Mouse (Mus musculus) embryonic facial prominence, embryonic 14.5 days (tissue): ENCODE data around the gene 4933428G20Rik. TPM values are rescaled to one million over a fixed set of nuclear protein-coding genes. Genes with fewer than 3 reads are reported as not detected.

Source experiments
- ATAC-seq: fragments of 200-750 bp; cut with Nextera tagmentation; 2 replicates; pipeline ENCODE4 v1.8.0; 2017; ENCODE audit warnings: low read depth, moderate number of reproducible peaks, moderate TSS enrichment
- DNase-seq: peaks from one replicate; pipeline ENCODE4 v3.0.0-alpha.2; 2015; ENCODE audit warnings: low spot score
- H3K27ac ChIP-seq: fragments of 300-500 bp; sonication (generic); replicated peaks from 2 replicates; pipeline ENCODE4 v1.5.1; 2014; ENCODE audit warnings: low read depth, mild to moderate bottlenecking, low read length, moderate library complexity
- H3K27me3 ChIP-seq: fragments of 300-500 bp; sonication (generic); replicated peaks from 2 replicates; pipeline ENCODE4 v1.6.1; 2014; ENCODE audit warnings: low read length; ENCODE audit not compliant: control insufficient read depth, insufficient read depth
- H3K36me3 ChIP-seq: fragments of 300-500 bp; sonication (generic); 2 replicates; pipeline ENCODE4 v1.6.1; 2014; ENCODE audit warnings: low read length, mixed read lengths; ENCODE audit not compliant: control insufficient read depth, insufficient read depth
- H3K4me1 ChIP-seq: fragments of 300-500 bp; sonication (generic); 2 replicates; pipeline ENCODE4 v1.6.1; 2014; ENCODE audit warnings: antibody characterized with exemption, low read length; ENCODE audit not compliant: control insufficient read depth, insufficient read depth
- H3K4me2 ChIP-seq: fragments of 300-500 bp; sonication (generic); 2 replicates; pipeline ENCODE4 v1.6.1; 2014; ENCODE audit warnings: low read depth, mild to moderate bottlenecking, low read length, moderate library complexity, mixed read lengths
- H3K4me3 ChIP-seq: fragments of 300-500 bp; sonication (generic); 2 replicates; pipeline ENCODE4 v1.5.1; 2014; ENCODE audit warnings: low read depth, mild to moderate bottlenecking, low read length
- H3K9ac ChIP-seq: fragments of 300-500 bp; sonication (generic); 2 replicates; pipeline ENCODE4 v1.6.1; 2014; ENCODE audit warnings: low read depth, mild to moderate bottlenecking, low read length, moderate library complexity, mixed read lengths
- H3K9me3 ChIP-seq: fragments of 300-500 bp; sonication (generic); 2 replicates; pipeline ENCODE4 v1.6.1; 2016; ENCODE audit warnings: low read length; ENCODE audit not compliant: control insufficient read depth
- WGBS: fragments of 180-500 bp; shearing (Covaris S2); extraction: QIAGEN DNeasy Blood & Tissue Kit; methylation state at CpG from one replicate; pipeline ENCODE4 v1.1.7; 2014; 5-methylcytosine and 5-hydroxymethylcytosine counted together
- polyA plus RNA-seq: library from polyadenylated mRNA; unstranded; fragments of >200 nt; fragmentation: Nextera tagmentation; extraction: Ambion mirVana; gene quantifications from 2 replicates; pipeline ENCODE4 v1.2.1, GENCODE M21; 2014

The 4933428G20Rik gene
- polyA plus RNA-seq, 1 experiment from 2014 or later: 0.13 TPM

DNA sequence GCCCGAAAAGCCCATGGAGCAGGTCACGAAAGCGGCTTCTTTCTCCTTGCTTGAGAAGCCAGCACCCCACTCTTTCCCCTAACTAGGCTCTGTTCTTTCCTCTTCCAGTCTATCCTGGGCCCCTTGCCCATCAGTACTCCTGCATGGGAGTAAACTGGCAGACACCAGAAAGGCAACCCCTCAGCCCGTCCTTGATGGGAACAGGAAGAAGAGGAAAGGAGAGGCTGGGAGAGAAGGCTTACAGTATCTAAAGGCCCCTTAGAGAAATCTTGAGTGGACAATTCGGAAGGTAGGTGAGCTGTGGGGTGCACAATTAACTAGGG, 35.1 kb upstream of the 4933428G20Rik start:
- H3K4me2 ChIP-seq: no peak overlapping the region
- no peak overlapping the region for H3K27ac ChIP-seq
- H3K4me1 ChIP-seq: peaks cover 22% of the 10 kb centered on the region; the same call in 1 of the 2 replicates
- H3K36me3 ChIP-seq: no peaks in the 10 kb centered on the region
- WGBS: 29% methylated on average over 5 of the region's 5 CpGs
- H3K9me3 ChIP-seq: no peaks in the 10 kb centered on the region
- peaks cover 69% of the 10 kb centered on the region for H3K27me3 ChIP-seq
- ATAC-seq (no peak), DNase-seq (no peak)
- H3K9ac ChIP-seq: no peak overlapping the region
- H3K4me3 ChIP-seq: peak overlapping the region; percentile 30; the same call in 1 of the 2 replicates

DNA sequence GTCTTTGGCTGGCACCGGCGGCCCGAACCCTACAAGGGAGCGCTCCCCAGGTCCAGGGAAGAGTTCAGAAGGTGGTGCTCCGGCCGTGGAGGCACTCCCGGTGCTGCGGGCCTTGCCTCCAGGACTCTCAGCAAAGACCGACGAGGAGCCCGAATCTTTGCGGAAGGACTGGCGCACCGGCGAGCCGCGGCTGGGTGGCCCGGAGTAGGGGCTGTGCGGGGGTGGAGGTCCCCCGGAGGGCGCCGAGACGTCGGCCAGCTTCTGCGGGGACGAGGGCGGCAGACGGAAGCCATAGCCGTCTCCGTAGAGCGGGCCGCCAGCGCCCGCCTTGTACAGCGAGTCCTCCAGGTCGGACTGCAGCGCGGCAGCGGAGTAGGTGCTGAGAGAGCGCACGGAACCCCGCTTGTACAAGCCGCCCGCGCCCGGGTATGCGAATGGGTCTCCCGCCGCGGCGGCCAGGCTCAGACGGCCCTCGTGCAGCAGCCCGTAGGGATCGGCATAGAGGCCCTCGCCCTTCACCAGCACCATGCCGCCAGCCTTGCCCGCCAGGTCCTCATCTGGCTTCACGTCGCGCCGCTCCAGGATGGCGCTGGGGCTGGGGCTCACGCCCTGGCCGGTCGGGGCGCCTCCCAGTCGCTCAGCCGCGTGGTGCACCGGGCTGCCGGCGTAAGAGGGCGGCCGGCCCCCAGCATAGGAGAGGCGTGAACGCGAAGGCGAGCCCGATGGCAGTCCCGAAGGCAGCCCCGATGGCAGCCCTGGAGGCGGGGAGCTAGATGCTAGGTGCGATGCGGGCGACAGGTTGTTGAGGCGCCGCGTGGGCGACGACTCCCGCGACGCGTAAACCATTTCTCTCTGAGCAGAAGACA, 34.5 kb upstream of the 4933428G20Rik start:
- ATAC-seq (no peak), DNase-seq (no peak)
- Histone ChIP-seq H3K27ac (no peak overlapping the region), H3K27me3 (peaks cover 69% of the 10 kb centered on the region), H3K9ac (peak overlapping the region; percentile 20; the same call in 1 of the 2 replicates), H3K4me2 (peak overlapping the region; percentile 46), H3K4me3 (peak overlapping the region; percentile 30), H3K9me3 (no peaks in the 10 kb centered on the region), H3K4me1 (peaks cover 22% of the 10 kb centered on the region; the same call in 1 of the 2 replicates), H3K36me3 (no peaks in the 10 kb centered on the region)
- 6% methylated on average over 37 of the region's 95 CpGs for WGBS

DNA sequence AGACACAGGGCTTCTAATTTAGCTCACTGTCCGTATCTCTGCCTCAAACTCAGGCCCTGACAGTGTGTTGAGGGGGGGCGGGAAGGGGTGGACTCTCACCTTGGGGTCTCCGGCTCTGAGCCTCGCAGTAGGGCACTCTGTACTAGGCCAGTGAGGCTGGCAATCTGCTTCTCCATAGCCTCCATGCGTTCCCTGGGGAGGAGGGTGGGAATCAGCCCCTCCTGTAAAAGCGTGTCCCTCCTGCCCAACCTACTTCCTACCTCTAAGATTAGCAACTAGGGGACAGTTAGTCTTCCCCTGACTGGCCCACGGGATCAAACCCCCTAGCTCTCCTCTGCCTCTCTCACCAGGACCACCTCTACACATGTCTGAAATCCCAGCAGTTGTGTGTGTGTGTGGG, 33.5 kb upstream of the 4933428G20Rik start:
- WGBS: 16% methylated on average over 4 of the region's 7 CpGs
- no peaks in the 10 kb centered on the region for H3K9me3 ChIP-seq
- no peak overlapping the region for H3K9ac ChIP-seq
- DNase-seq (no peak), ATAC-seq (no peak)
- no peak overlapping the region for H3K4me3 ChIP-seq
- no peaks in the 10 kb centered on the region for H3K36me3 ChIP-seq
- H3K27ac ChIP-seq: no peak overlapping the region
- H3K4me2 ChIP-seq: no peak overlapping the region
- peaks cover 65% of the 10 kb centered on the region for H3K27me3 ChIP-seq
- H3K4me1 ChIP-seq: peaks cover 22% of the 10 kb centered on the region; the same call in 1 of the 2 replicates

DNA sequence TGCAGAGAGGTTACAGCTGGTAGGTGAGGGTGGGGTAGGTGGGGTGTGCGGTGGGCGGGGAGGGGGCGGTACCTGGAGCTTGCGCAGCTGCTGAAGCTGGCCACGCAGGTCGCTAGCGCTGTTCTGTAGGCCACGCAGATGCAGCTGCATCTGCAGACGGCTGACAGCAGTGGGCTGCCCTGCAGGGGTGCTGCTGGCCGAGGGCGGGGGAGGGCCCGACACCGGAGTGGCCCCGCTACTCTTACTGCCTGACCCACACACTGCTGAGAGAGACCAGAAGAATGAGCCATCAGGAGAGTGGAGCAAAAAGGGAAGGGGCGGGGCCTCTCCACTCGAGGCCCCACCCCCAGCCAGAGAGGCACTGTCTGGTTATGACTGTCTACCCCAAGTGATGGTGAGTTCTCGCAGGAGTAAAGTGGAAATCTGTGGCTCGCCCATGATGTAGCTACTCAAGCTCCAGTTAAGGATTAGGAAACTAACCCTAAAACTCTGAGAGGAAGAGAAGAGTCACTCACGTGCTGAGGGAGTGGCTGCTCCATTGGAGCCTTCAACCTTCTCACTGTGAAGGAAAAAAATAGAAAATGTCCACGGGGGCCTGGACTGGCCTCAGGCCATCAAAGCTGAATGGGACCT, 32.9 kb upstream of the 4933428G20Rik start:
- Histone ChIP-seq H3K36me3 (no peaks in the 10 kb centered on the region), H3K4me2 (peak overlapping the region; percentile 49), H3K27ac (no peak overlapping the region), H3K4me3 (peak overlapping the region; percentile 20; the same call in 1 of the 2 replicates), H3K27me3 (peaks cover 64% of the 10 kb centered on the region), H3K9me3 (no peaks in the 10 kb centered on the region), H3K4me1 (peaks cover 22% of the 10 kb centered on the region; the same call in 1 of the 2 replicates), H3K9ac (no peak overlapping the region)
- WGBS: 5% methylated on average over 16 of the region's 20 CpGs
- DNase-seq (no peak), ATAC-seq (peak; percentile 27)

DNA sequence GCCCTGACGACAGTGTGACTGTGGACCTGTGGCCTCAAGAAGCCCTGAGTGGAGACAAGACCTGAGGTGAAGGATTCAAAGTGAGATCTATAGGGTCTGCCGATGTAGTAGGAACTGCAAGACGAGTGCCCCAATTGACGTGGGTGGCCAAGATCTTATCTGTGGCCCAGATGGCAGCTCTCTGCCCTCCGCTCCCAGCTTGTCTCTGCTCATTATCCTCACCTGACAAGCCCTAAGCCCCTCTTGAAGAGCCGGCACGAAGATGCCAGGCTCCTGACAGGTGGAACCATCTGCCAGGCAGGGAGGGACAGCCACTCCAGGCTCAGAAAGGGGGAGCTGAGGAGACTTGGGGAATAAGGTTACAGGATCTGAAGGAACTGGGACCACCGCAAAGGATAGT, 32.2 kb upstream of the 4933428G20Rik start:
- WGBS: 15% methylated on average over 8 of the region's 8 CpGs
- Histone ChIP-seq H3K27ac (no peak overlapping the region), H3K4me3 (peak overlapping the region; percentile 45; the same call in 1 of the 2 replicates), H3K9ac (no peak overlapping the region), H3K4me1 (peaks cover 21% of the 10 kb centered on the region; the same call in 1 of the 2 replicates), H3K36me3 (no peaks in the 10 kb centered on the region), H3K4me2 (peak overlapping the region; percentile 77), H3K9me3 (no peaks in the 10 kb centered on the region), H3K27me3 (peaks cover 57% of the 10 kb centered on the region)
- DNase-seq (no peak), ATAC-seq (no peak)

DNA sequence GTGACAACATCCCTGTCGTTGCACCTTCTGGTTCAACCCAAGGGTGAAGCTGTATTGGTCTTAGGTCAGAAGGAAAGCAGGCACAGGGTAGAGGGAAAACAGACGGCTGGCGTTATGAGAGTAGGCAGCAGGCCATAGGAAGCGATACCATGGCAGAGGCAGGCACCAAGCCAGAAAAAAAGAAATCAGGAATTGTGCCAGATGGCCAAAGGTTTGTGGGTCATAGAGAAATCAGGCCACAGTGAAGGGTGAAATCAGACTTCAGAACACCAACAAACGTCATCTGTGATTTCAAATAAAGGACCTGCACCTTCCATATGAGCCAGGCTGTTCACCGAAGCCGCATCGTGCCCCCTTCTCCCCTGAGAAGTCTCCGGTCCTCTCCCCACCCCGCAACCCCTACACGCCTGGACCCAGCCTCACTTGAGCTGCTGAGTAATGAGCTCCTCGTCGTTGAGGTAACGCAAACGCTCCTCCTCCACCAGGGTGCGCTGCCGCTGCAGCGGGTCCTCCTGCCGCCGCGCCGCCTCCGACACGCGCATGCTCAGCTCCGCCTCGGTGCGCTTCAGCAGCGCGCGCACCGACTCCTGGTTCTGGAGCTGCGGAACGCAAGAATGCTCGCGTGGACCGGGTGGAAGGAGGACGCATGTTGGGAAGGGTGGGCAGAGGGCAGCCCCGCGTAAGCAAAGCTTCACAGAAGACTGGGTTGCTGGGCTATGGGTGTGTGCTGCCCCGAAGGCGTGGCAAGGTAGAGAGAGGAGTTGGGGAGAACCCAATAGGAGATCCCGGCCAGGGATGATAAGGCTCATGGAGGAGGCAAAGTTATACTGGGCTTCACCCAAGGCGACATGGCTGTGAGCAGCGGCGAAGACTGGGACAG, 31.5 kb upstream of the 4933428G20Rik start:
- Histone ChIP-seq H3K36me3 (no peaks in the 10 kb centered on the region), H3K4me3 (peak overlapping the region; percentile 45), H3K27me3 (peaks cover 50% of the 10 kb centered on the region), H3K4me2 (peak overlapping the region; percentile 77), H3K27ac (no peak overlapping the region), H3K9ac (peak overlapping the region; percentile 32), H3K4me1 (peaks cover 18% of the 10 kb centered on the region; the same call in 1 of the 2 replicates), H3K9me3 (no peaks in the 10 kb centered on the region)
- DNase-seq: peak; percentile 92
- 8% methylated on average over 46 of the region's 46 CpGs for WGBS
- peak; percentile 76 for ATAC-seq

DNA sequence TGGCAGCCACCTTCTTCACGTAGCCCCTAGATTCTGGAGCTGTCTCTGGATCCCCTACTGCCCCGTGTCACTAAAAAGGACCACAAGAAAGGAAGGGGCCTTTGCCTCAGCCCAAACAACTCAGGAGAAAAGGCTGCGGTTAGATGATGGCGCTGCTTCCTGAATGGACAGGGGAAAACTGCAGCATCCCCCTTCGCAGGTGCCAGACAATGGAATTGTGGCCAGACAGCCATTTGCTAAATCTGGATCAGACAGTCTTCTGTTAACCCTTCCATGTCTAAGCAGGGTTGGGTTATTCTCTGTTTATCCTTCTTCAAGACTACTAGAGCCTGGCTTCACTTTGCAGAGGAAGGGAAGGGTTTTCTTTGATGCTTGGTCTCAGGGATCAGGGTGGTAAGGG, 30.8 kb upstream of the 4933428G20Rik start:
- H3K27me3 ChIP-seq: peaks cover 43% of the 10 kb centered on the region

DNA sequence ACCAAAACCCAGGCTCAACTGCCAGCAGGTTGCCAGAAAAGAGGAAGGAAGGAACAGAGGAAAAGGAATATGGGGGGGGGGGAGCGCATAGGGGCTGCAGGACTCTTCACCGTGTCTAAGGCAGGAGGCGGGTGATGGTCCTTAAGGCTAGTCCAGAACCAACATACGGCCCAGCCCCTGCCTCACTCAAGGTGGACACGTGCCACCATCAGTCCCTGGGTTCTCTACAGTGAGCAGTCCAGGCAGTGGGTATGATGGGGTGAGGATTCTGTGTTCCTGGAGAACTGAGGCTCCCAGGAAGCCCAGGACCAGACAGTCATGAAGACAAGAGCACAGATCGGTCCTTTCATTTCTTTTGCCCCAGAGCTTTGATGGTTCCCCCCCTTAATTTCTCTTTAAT, 29.9 kb upstream of the 4933428G20Rik start:
- 86% methylated on average over 5 of the region's 6 CpGs for WGBS
- Histone ChIP-seq H3K4me1 (peaks cover 10% of the 10 kb centered on the region; the same call in 1 of the 2 replicates), H3K9ac (no peak overlapping the region), H3K36me3 (no peaks in the 10 kb centered on the region), H3K27me3 (peaks cover 34% of the 10 kb centered on the region), H3K27ac (no peak overlapping the region), H3K4me3 (no peak overlapping the region), H3K4me2 (no peak overlapping the region), H3K9me3 (no peaks in the 10 kb centered on the region)
- DNase-seq (no peak), ATAC-seq (no peak)

More for the DNA sequence above, 30.8 kb upstream of the 4933428G20Rik start:
- DNase-seq (no peak), ATAC-seq (no peak)
- no peak overlapping the region for H3K4me3 ChIP-seq
- H3K4me1 ChIP-seq: peaks cover 13% of the 10 kb centered on the region; the same call in 1 of the 2 replicates
- no peak overlapping the region for H3K4me2 ChIP-seq
- no peaks in the 10 kb centered on the region for H3K9me3 ChIP-seq
- no peak overlapping the region for H3K27ac ChIP-seq
- 65% methylated on average over 5 of the region's 5 CpGs for WGBS
- no peak overlapping the region for H3K9ac ChIP-seq
- no peaks in the 10 kb centered on the region for H3K36me3 ChIP-seq
